Mouse (Mus musculus) hindbrain, embryonic 15.5 days (tissue): Measurements from ENCODE around the gene Maats1. TPM values are rescaled to one million over a fixed set of nuclear protein-coding genes. Genes with fewer than 3 reads are reported as not detected.

ENCODE experiments used
- ATAC-seq: fragments of 200-750 bp; cut with Nextera tagmentation; 2 replicates; pipeline ENCODE4 v1.8.0; 2017; ENCODE audit warnings: low read depth, moderate number of reproducible peaks, moderate TSS enrichment; ENCODE audit not compliant: low FRiP score
- H3K27ac ChIP-seq: fragments of 300-500 bp; sonication (generic); replicated peaks from 2 replicates; pipeline ENCODE4 v1.5.1; 2015; ENCODE audit warnings: mild to moderate bottlenecking, inconsistent platforms
- H3K27me3 ChIP-seq: fragments of 300-500 bp; sonication (generic); 2 replicates; pipeline ENCODE4 v1.6.1; 2015; ENCODE audit warnings: control low read depth, inconsistent platforms
- H3K36me3 ChIP-seq: fragments of 300-500 bp; sonication (generic); 2 replicates; pipeline ENCODE4 v1.6.1; 2015; ENCODE audit warnings: control low read depth, inconsistent platforms
- H3K4me1 ChIP-seq: fragments of 300-500 bp; sonication (generic); replicated peaks from 2 replicates; pipeline ENCODE4 v1.6.1; 2015; ENCODE audit warnings: control low read depth, inconsistent platforms
- H3K4me2 ChIP-seq: fragments of 300-500 bp; sonication (generic); 2 replicates; pipeline ENCODE4 v1.6.1; 2015; ENCODE audit warnings: moderate library complexity, mild to moderate bottlenecking, inconsistent platforms
- H3K4me3 ChIP-seq: fragments of 300-500 bp; sonication (generic); 2 replicates; pipeline ENCODE4 v1.5.1; 2015; ENCODE audit warnings: mild to moderate bottlenecking, inconsistent platforms
- H3K9ac ChIP-seq: fragments of 300-500 bp; sonication (generic); 2 replicates; pipeline ENCODE4 v1.6.1; 2015; ENCODE audit warnings: inconsistent platforms
- H3K9me3 ChIP-seq: fragments of 300-500 bp; sonication (generic); 2 replicates; pipeline ENCODE4 v1.6.1; 2016; ENCODE audit warnings: control low read depth, inconsistent platforms
- WGBS: fragments of 180-500 bp; shearing (Covaris S2); methylation state at CpG from one replicate; pipeline ENCODE4 v1.1.7; 2015; 5-methylcytosine and 5-hydroxymethylcytosine counted together
- polyA plus RNA-seq: library from polyadenylated mRNA; unstranded; fragments of >200 nt; fragmentation: Nextera tagmentation; extraction: Ambion mirVana; gene quantifications from 2 replicates; pipeline ENCODE4 v1.2.1, GENCODE M21; 2015

The Maats1 gene
- polyA plus RNA-seq, 1 experiment from 2014 or later: 1.4 TPM

- 47% methylated on average over 18 of the region's 18 CpGs for WGBS
- Histone ChIP-seq H3K4me1 (no peaks in the 10 kb centered on the region), H3K27me3 (no peaks in the 10 kb centered on the region), H3K9ac (no peak overlapping the region), H3K4me2 (no peak overlapping the region), H3K4me3 (no peak overlapping the region), H3K27ac (no peak overlapping the region), H3K9me3 (no peaks in the 10 kb centered on the region), H3K36me3 (no peaks in the 10 kb centered on the region)
- no peak for ATAC-seq
Measured at GRCm38 (mm10) chr16:38306571-38307220, 35.2 kb downstream of the Maats1 start.

- H3K27ac ChIP-seq: no peak overlapping the region
- H3K36me3 ChIP-seq: no peaks in the 10 kb centered on the region
- H3K9me3 ChIP-seq: no peaks in the 10 kb centered on the region
- H3K4me1 ChIP-seq: no peaks in the 10 kb centered on the region
- no peak overlapping the region for H3K9ac ChIP-seq
- WGBS: 84% methylated on average over 17 of the region's 17 CpGs
- H3K27me3 ChIP-seq: no peaks in the 10 kb centered on the region
- H3K4me2 ChIP-seq: no peak overlapping the region
- no peak overlapping the region for H3K4me3 ChIP-seq
- ATAC-seq: no peak
Measured at GRCm38 (mm10) chr16:38304460-38305194, 37.3 kb downstream of the Maats1 start.

GRCm38 (mm10) chr16:38302367-38302766, 39.6 kb downstream of the Maats1 start:
- Histone ChIP-seq H3K4me3 (no peak overlapping the region), H3K4me1 (no peaks in the 10 kb centered on the region)

GRCm38 (mm10) chr16:38298410-38298809, 43.5 kb downstream of the Maats1 start:
- WGBS: 89% methylated on average over 6 of the region's 6 CpGs
- H3K27ac ChIP-seq: no peak overlapping the region
- H3K4me1 ChIP-seq: no peaks in the 10 kb centered on the region
- no peak for ATAC-seq
- no peak overlapping the region for H3K4me2 ChIP-seq
- no peak overlapping the region for H3K9ac ChIP-seq
- H3K36me3 ChIP-seq: no peaks in the 10 kb centered on the region
- H3K9me3 ChIP-seq: no peaks in the 10 kb centered on the region
- H3K4me3 ChIP-seq: no peak overlapping the region
- no peaks in the 10 kb centered on the region for H3K27me3 ChIP-seq

More at GRCm38 (mm10) chr16:38302367-38302766, 39.6 kb downstream of the Maats1 start:
- Histone ChIP-seq H3K27ac (no peak overlapping the region), H3K9ac (no peak overlapping the region), H3K36me3 (no peaks in the 10 kb centered on the region), H3K9me3 (no peaks in the 10 kb centered on the region), H3K4me2 (no peak overlapping the region), H3K27me3 (no peaks in the 10 kb centered on the region)
- WGBS: 92% methylated on average over 13 of the region's 13 CpGs
- no peak for ATAC-seq

- H3K27ac ChIP-seq: no peak overlapping the region
- WGBS: 54% methylated on average over 5 of the region's 5 CpGs
- H3K27me3 ChIP-seq: no peaks in the 10 kb centered on the region
- no peak for ATAC-seq
- no peaks in the 10 kb centered on the region for H3K4me1 ChIP-seq
- no peak overlapping the region for H3K4me3 ChIP-seq
- H3K4me2 ChIP-seq: no peak overlapping the region
- H3K9me3 ChIP-seq: no peaks in the 10 kb centered on the region
- H3K36me3 ChIP-seq: no peaks in the 10 kb centered on the region
- H3K9ac ChIP-seq: no peak overlapping the region
Measured at GRCm38 (mm10) chr16:38295349-38295930, 46.5 kb downstream of the Maats1 start.

GRCm38 (mm10) chr16:38294685-38295348, 47.1 kb downstream of the Maats1 start, which contains the start of gene Nr1i2:
TSS of gene Nr1i2 (minus strand) at chr16:38294824.
- no peaks in the 10 kb centered on the region for H3K4me1 ChIP-seq
- no peaks in the 10 kb centered on the region for H3K36me3 ChIP-seq
- H3K9ac ChIP-seq: no peak within 1 kb of the TSS
- 73% methylated on average over 7 of the region's 7 CpGs for WGBS
- H3K27me3 ChIP-seq: no peaks in the 10 kb centered on the region
- H3K4me3 ChIP-seq: no peak within 1 kb of the TSS
- no peaks in the 10 kb centered on the region for H3K9me3 ChIP-seq
- H3K27ac ChIP-seq: no peak within 1 kb of the TSS
- H3K4me2 ChIP-seq: no peak within 1 kb of the TSS
- ATAC-seq: no peak

- Histone ChIP-seq H3K27me3 (no peaks in the 10 kb centered on the region), H3K27ac (no peak overlapping the region), H3K4me2 (no peak overlapping the region), H3K36me3 (no peaks in the 10 kb centered on the region), H3K9me3 (no peaks in the 10 kb centered on the region), H3K9ac (no peak overlapping the region), H3K4me1 (no peaks in the 10 kb centered on the region), H3K4me3 (no peak overlapping the region)
- ATAC-seq: no peak
- 70% methylated on average over 2 of the region's 2 CpGs for WGBS
Measured at GRCm38 (mm10) chr16:38290151-38290550, 51.8 kb downstream of the Maats1 start.

- Histone ChIP-seq H3K9me3 (no peaks in the 10 kb centered on the region), H3K4me2 (no peak overlapping the region), H3K36me3 (no peaks in the 10 kb centered on the region), H3K4me3 (no peak overlapping the region), H3K27me3 (no peaks in the 10 kb centered on the region), H3K4me1 (no peaks in the 10 kb centered on the region), H3K9ac (no peak overlapping the region), H3K27ac (no peak overlapping the region)
- WGBS: 38% methylated on average over 6 of the region's 6 CpGs
- no peak for ATAC-seq
Measured at GRCm38 (mm10) chr16:38288851-38289250, 53.1 kb downstream of the Maats1 start.

GRCm38 (mm10) chr16:38287762-38288161, 54.2 kb downstream of the Maats1 start:
- Histone ChIP-seq H3K4me3 (no peak overlapping the region), H3K4me2 (no peak overlapping the region), H3K9me3 (no peaks in the 10 kb centered on the region), H3K9ac (no peak overlapping the region), H3K4me1 (no peaks in the 10 kb centered on the region), H3K27me3 (no peaks in the 10 kb centered on the region), H3K36me3 (no peaks in the 10 kb centered on the region), H3K27ac (no peak overlapping the region)
- no peak for ATAC-seq
- 92% methylated on average over 3 of the region's 3 CpGs for WGBS

- no peak overlapping the region for H3K4me2 ChIP-seq
- H3K27me3 ChIP-seq: no peaks in the 10 kb centered on the region
- H3K4me3 ChIP-seq: no peak overlapping the region
- no peak overlapping the region for H3K27ac ChIP-seq
- no peak overlapping the region for H3K9ac ChIP-seq
- H3K36me3 ChIP-seq: no peaks in the 10 kb centered on the region
- no peak for ATAC-seq
- no peaks in the 10 kb centered on the region for H3K9me3 ChIP-seq
- H3K4me1 ChIP-seq: no peaks in the 10 kb centered on the region
- WGBS: 89% methylated on average over 6 of the region's 6 CpGs
Measured at GRCm38 (mm10) chr16:38287357-38287756, 54.6 kb downstream of the Maats1 start.

GRCm38 (mm10) chr16:38286541-38286940, 55.4 kb downstream of the Maats1 start:
- WGBS: 74% methylated on average over 4 of the region's 4 CpGs
- H3K27ac ChIP-seq: no peak overlapping the region
- H3K4me3 ChIP-seq: no peak overlapping the region
- no peaks in the 10 kb centered on the region for H3K4me1 ChIP-seq
- no peaks in the 10 kb centered on the region for H3K36me3 ChIP-seq
- H3K4me2 ChIP-seq: no peak overlapping the region
- no peaks in the 10 kb centered on the region for H3K9me3 ChIP-seq
- no peak overlapping the region for H3K9ac ChIP-seq
- ATAC-seq: no peak
- H3K27me3 ChIP-seq: no peaks in the 10 kb centered on the region

- Histone ChIP-seq H3K9ac (no peak overlapping the region), H3K4me2 (no peak overlapping the region), H3K4me3 (no peak overlapping the region), H3K4me1 (no peaks in the 10 kb centered on the region), H3K36me3 (no peaks in the 10 kb centered on the region), H3K27ac (no peak overlapping the region), H3K27me3 (no peaks in the 10 kb centered on the region), H3K9me3 (no peaks in the 10 kb centered on the region)
- 84% methylated on average over 7 of the region's 7 CpGs for WGBS
- ATAC-seq: no peak
Measured at GRCm38 (mm10) chr16:38285801-38286200, 56.1 kb downstream of the Maats1 start.
